Comparison of ENCODE assay signal across 13 mouse cellular contexts in the genomic region with DNA sequence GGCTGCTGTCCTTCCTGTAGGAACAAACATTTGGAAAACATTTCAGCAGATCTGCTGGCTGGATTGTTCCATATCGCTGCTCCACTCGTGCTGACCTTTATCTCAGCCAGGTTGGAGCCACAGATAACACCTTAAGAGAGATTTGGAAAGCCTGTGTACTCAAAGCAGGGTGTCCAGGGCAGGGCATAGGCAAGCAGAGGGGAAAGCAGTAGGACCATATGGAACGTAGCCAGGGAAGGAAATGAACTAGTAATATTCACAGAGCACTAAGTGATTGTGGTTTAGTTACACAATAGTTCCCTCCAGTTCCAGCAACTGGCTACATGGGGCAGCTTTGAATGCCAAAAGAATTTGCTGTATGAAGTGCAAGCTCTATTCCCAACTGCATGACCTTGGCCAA. TPM values are rescaled to one million over a fixed set of nuclear protein-coding genes. Genes with fewer than 3 reads are reported as not detected.
A peak's percentile ranks its signal among the peaks of the same experiment; 100 is the strongest.
DNase-seq lines count a peak whose midpoint lies in the region; ATAC-seq lines count a peak whose summit lies in the region.
"Had no signal": no experiment of that assay in that cellular context is flagged by ENCODE, and none has a peak within 500 bp of the region (broad histone marks: within the 10 kb centered on the region; RNA-seq: fewer than 3 reads in every experiment).

No protein-coding gene starts in this region.

- DNase-seq in gastrocnemius, adult 18-20 months (ENCODE audit: low spot score) = peak; percentile 19
- no peak for DNase-seq in gastrocnemius, postnatal 14 days
- peak; percentile 64 for DNase-seq in adipocyte (ENCODE audit: low spot score)
- no peak for DNase-seq in thymus, adult 18-20 months
- no peak for DNase-seq in right cerebral cortex, adult 2 months (ENCODE audit: low spot score in 2 of 2)
- DNase-seq: adrenal gland, postnatal 25 days; embryo, embryonic 11 days; gastrocnemius, postnatal 25 days; heart, postnatal 36 days had no signal

- intact Hi-C loops in gastrocnemius, postnatal 14 days (cut with DNase I; ENCODE audit: low total_unique reads) = no loop called here

- ATAC-seq in common myeloid progenitor, adult 5-6 weeks (replicated peaks; ENCODE audit: low read depth, poor library complexity, severe bottlenecking) = peak; percentile 81
- ATAC-seq in megakaryocyte, adult 5-6 weeks (ENCODE audit: poor library complexity, severe bottlenecking) = peak; percentile 73
- no peak for ATAC-seq in activated CD4-positive, CD25-positive, alpha-beta regulatory T cell, adult 4 months
- ATAC-seq: intestine, embryonic 15.5 days had no signal

RNA-seq across cellular contexts. Expression of gene Slc2a3, which starts 19.3 kb away (rescaled TPM):
- 1 to 10 TPM; 5.0 to 7.1 TPM for total RNA-seq in gastrocnemius, adult 18-20 months (2021)
- total RNA-seq in gastrocnemius, postnatal 14 days (2021) = 1 to 10 TPM; 1.2 to 1.9 TPM
- 21.6 and 24.4 TPM in 2 replicates for total RNA-seq in common myeloid progenitor, adult 5-6 weeks (2017)
- total RNA-seq in megakaryocyte, adult 5-6 weeks (2015) = 44.5 and 48.4 TPM in 2 replicates
- 51.4 and 63.5 TPM in 2 replicates for total RNA-seq in megakaryocyte, adult 5-6 weeks (2017)
- 10 to 100 TPM; 64.2 to 69.4 TPM for polyA plus RNA-seq in activated CD4-positive, CD25-positive, alpha-beta regulatory T cell, adult 4 months (2017; shearing (Covaris generic))

RNA-seq across cellular contexts. Expression of gene Foxj2, which starts 37.5 kb away (rescaled TPM):
- total RNA-seq in gastrocnemius, adult 18-20 months (2021) = 10 to 100 TPM; 26.2 to 29.3 TPM
- total RNA-seq in gastrocnemius, postnatal 14 days (2021) = 10 to 100 TPM; 15.5 to 18.5 TPM
- 6.4 and 6.7 TPM in 2 replicates for total RNA-seq in common myeloid progenitor, adult 5-6 weeks (2017)
- total RNA-seq in megakaryocyte, adult 5-6 weeks (2015) = 35.6 and 43.1 TPM in 2 replicates
- 10.2 and 16.1 TPM in 2 replicates for total RNA-seq in megakaryocyte, adult 5-6 weeks (2017)
- polyA plus RNA-seq in activated CD4-positive, CD25-positive, alpha-beta regulatory T cell, adult 4 months (2017; shearing (Covaris generic)) = 1 to 10 TPM; 6.6 to 8.7 TPM

Comparison
In these comparisons a context has a peak if more than half of its experiments do, and no peak if none do; other contexts are left out.
1. DNase-seq: peak in gastrocnemius, adult 18-20 months (single experiment) and adipocyte (single experiment); none in gastrocnemius, postnatal 14 days (single experiment), thymus, adult 18-20 months (0 of 2) and right cerebral cortex, adult 2 months (0 of 2).